Mouse (Mus musculus) embryo, embryonic 11.5 days (tissue): ENCODE results near the gene Aldh2.
"Not testable (repeated sequence)": the region's sequence is repeated elsewhere in the genome, so short reads cannot be mapped to it uniquely, and the experiment has no call there.

Experiments used
- DNase-seq: peaks from one replicate; pipeline ENCODE4 v3.0.0-alpha.2; 2012; ENCODE audit warnings: low read depth, low spot score

Gene Aldh2

GRCm38 (mm10) chr5:121547084-121547483 is 46.5 kb downstream of the Aldh2 start:
- no peak for DNase-seq

- peak; percentile 45 for DNase-seq
Measured at GRCm38 (mm10) chr5:121546530-121546895, 47.1 kb downstream of the Aldh2 start.

GRCm38 (mm10) chr5:121545793-121546529 is 47.7 kb downstream of the Aldh2 start, which contains the start of gene Mapkapk5:
Mapkapk5 (minus strand) TSS chr5:121545905.
- peak; percentile 97 for DNase-seq

GRCm38 (mm10) chr5:121544910-121545792 is 48.5 kb downstream of the Aldh2 start, which contains the start of the genes Adam1a and Gm42878:
Adam1a (minus strand) TSS chr5:121545482.
Gm42878 (minus strand) TSS chr5:121545482.
- no peak for DNase-seq

- DNase-seq: no peak
Measured at GRCm38 (mm10) chr5:121543370-121543769, 50.3 kb downstream of the Aldh2 start.

GRCm38 (mm10) chr5:121541235-121541634 is 52.4 kb downstream of the Aldh2 start:
- DNase-seq: no peak

GRCm38 (mm10) chr5:121540066-121540465 is 53.6 kb downstream of the Aldh2 start:
- DNase-seq: no peak

- no peak for DNase-seq
Measured at GRCm38 (mm10) chr5:121537588-121537987, 56.0 kb downstream of the Aldh2 start.

- no peak for DNase-seq
Measured at GRCm38 (mm10) chr5:121536921-121537555, 56.6 kb downstream of the Aldh2 start.

GRCm38 (mm10) chr5:121535116-121535515 is 58.5 kb downstream of the Aldh2 start:
- no peak for DNase-seq

GRCm38 (mm10) chr5:121534521-121534920 is 59.1 kb downstream of the Aldh2 start:
- DNase-seq: no peak

GRCm38 (mm10) chr5:121526961-121527360 is 66.7 kb downstream of the Aldh2 start:
- no peak for DNase-seq

GRCm38 (mm10) chr5:121526526-121526925 is 67.1 kb downstream of the Aldh2 start:
- DNase-seq: no peak

- DNase-seq: no peak
Measured at GRCm38 (mm10) chr5:121525774-121526450, 67.7 kb downstream of the Aldh2 start.

- DNase-seq: not testable (repeated sequence)
Measured at GRCm38 (mm10) chr5:121519758-121520157, 73.9 kb downstream of the Aldh2 start.

- no peak for DNase-seq
Measured at GRCm38 (mm10) chr5:121518983-121519382, 74.6 kb downstream of the Aldh2 start.
